Mouse (Mus musculus): Measurements from ENCODE around the gene Pih1d2.

DNA sequence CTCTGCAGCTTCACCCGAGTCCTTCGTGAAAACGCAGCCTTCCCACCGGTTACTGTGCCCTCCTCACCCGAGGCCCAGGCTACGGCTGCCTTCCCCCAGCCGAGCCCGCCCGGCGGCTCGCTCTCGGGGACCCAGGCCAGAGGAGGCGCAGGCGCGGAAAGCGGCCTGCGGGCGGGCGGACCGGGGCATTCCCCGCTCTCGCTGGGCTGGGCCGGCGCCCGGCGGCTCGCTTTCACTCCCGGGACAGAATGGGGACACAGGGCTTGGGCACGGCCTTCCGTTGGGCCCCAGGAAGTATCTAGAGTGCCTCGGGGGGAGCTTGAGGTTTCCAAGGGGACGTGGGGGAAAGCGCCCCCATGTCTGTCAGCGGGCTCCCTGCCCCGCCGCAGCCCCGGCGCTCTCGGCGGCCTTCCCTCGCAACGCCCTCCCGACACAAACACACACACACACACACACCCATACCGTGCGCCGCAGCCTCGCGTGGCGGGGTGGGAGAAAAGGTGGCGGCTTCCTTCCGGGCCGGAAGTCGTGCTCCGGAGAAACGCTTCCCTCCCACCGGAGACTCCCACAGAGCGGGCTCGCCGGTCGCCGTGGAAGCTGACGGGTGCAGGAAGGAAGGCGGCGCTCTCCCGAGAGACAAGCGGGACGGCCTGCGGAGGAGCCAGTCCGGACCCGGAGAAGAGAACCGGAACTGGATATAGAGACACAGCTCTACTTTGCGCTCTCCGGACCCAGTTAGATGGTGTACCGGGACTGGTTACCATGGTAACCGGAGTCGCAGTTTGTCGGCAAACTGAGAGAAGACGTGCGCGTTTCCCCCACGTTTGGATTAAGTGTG lies at the start of gene Pih1d2, which contains the start of gene Nkapd1:
- no peak for TF ChIP-seq CTCF (IDR thresholded peaks at IDR 0.05; ENCODE audit: control insufficient read depth, insufficient read depth, low read length)
- TF ChIP-seq POLR2A (IDR thresholded peaks at IDR 0.05; ENCODE audit: borderline replicate concordance, control insufficient read depth, low read depth, low read length): no peak; the same call in 1 of the 2 replicates

Data from bone marrow, adult 2 months (tissue).